Mouse (Mus musculus): ENCODE results near the gene Tssc4.

Tssc4 gene

DNA sequence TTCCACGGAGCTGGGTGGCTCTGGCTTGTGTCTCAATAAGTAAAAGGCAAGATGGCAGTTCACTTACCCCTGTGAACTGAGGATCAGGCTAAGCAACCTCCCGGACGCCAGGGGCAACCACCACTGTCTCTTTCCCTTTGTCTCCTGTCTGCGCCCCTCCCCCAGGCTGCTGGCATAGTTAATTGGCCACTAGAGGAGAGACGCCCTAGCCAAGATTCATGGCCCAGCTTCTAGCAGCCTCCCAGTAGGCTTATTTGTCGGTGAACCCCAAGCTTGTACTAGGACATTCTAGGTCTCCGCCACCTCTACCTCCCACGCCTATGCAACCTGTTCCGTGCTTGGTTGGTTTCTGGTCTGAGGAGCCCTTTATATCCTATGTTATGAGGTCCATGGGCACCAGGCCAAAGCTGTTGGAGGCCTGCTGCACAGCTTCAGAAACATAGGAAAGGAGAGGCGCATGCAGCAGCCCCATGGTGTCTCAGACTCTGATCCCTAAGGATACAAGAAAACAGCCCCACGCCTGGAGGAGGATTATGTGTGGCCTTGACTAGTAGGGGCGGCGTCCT is 650 bp upstream of the Tssc4 start:
- in situ Hi-C loops (cut with MboI, MseI): no loop called here

DNA sequence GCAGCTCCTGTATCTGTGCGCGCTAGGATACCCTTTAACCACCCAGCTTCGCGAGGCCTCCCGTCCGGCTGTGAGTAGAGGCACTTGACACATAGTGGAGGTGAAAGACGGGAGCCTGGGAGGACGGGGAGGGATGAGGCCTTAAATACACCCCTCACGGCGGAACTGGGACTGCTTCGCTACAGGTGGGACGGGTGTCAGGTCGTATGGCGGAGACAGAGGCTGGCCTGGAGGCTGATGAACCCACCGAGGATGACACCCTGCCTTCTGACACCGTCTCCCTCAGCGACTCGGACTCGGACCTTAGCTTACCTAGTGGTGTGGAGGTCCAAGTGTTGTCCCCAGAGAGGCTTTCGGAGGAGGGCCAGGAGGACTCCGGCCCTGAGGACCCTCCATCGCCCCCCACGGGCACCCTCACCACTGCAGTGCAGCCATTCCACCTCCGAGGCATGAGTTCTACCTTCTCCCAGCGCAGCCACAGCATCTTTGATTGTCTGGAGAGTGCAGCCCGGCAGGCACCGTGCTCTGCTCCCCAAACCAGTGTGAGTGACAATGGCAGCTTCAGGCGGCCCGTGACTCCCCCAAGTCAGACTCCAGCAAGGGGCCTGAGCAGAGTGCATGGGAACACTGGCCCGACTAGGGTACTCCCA is 827 bp downstream of the Tssc4 start:
- in situ Hi-C loops (cut with MboI, MseI): no loop called here

DNA sequence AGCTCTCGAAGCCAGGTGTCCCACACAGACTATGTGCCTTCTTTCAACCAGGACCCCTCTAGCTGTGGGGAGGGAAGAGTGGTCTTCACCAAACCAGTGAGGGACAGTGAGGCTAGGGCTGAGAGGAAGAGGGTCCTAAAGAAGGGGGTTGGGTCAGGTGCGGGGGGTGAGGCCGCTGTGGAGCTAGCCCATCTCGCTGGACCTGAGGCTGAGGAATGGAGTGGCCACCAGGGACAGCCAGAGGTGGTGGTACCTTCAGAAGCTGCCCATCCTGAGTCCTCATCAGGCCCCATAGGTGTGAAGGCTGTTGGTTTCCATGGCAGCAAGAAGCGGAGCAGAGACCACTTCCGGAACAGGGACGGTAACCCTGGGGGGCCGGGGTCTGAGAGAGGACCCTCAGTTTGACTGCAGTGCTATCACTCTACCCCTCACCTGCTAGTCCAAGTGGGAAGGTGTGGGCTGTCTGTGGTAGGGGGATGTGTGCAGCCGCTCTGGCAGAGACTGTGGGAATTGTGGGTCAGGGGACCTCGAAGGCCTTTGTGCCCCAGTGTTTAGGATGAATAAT is 1.5 kb downstream of the Tssc4 start:
- in situ Hi-C loops (cut with MboI, MseI): no loop called here

DNA sequence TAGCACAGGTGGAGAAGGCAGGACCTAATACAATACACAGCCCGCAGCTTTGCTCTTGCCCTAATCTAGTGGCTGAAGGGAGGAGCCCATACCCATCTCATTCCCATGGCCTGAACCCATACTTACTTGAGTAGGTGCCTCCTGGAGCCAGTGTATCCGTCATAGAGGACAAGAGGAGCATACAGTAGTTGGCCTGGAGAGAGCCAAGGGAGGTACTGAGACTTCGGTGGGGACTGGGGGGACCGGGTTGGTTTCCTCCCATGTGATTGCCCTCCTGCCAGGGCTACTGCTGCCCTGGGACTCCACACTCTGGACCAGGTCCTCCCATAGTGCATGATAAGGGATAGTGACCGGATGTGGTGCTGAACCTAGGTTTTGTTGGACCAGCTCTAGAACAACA is 3.6 kb downstream of the Tssc4 start:
- in situ Hi-C loops (cut with MboI, MseI): no loop called here

DNA sequence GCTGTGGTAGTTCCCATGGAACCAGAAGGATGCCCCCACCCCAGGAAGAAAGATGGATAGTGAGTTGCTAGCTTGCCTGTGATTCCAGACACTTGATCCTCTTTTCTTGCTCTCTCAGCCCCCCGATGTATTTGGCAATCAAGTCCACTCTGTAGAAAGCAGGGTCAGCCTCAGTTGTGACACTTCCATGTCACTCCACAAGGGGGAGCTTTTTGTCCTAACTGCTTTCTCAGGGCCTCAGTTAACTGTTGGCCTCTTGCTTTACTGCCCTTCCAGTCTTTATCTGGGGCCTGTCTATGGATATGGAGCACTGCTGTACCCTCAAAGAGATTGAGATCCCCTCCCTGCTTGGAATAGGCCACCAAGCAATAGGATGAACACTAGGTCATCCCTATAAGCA is 4.0 kb downstream of the Tssc4 start:
- in situ Hi-C loops (cut with MboI, MseI): no loop called here

DNA sequence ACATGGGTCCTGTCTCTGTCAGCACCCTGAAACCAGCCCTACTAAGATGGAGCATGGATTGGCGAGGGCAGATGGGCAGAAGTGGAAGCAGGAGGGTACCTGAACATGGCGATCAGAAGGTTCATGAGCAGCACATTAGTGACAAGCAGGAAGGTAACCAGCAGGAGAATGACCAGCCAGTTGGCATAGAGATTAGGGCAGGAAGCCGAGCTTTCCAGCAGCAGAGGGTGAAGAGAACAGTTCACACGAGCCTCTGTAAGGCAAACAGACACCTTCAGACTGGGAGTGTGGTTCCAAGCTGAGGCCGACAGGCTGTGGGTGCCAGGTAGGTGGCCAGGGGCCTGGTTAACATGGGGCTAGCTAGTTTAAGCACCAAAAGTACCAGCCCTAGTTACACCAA is 6.3 kb downstream of the Tssc4 start:
- in situ Hi-C loops (cut with MboI, MseI): no loop called here

DNA sequence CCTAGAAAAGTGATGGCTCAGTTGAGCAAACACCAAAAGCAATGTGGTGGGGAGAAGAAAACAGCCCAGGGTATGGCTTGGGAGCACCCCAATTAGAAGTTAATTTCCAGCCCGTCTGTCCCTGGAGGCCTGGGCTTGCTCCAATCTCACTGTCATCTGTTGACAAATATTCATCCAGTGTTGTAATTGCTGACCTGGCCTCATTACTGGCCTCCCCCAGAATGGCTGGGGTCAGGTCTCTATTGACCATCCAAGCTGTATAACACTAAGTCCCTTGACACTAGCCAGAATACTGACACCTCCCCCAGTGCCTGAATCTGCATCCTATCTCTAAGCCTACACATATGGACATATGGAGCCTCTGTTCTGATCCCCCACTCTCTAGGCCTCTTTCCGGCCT is 8.3 kb downstream of the Tssc4 start:
- in situ Hi-C loops (cut with MboI, MseI): no loop called here

DNA sequence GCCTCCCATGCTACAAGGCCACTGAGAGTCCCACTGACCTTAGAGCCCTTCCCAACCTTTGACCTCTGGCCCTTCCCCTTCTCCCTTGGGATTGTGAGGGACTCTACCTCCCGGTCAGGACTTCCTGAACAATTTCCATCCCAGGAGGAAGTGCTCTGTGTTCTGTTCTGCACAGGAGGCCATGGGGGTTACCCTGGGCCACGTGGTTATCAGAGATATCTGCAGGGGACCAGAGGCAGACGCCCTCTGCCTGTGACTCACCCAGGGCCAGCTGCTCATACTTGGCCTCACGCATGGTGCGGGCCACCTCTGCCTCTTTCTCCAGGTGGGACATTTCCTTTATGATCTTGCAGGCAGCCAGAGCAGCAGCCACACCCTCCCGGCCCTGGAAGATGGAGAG is 13.0 kb downstream of the Tssc4 start:
- in situ Hi-C loops (cut with MboI, MseI): no loop called here

DNA sequence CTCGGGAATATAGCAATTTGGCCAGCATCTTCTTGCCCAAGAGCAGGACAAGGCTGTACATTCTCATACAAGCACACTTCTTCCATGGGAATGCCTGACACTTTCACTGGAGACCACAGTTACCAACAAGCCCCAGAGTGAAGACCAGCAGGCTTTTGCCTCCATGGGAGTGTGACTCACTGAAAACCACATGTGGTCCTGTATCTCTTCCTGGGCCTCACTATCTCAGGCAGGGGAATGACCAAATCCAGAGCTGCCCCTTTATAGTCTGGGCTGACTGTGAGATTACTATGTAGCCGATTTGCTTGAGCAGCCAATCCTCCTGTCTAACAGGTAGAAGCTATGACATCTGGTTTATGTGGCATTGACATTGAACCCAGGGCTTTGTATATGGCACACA is 14.7 kb downstream of the Tssc4 start:
- in situ Hi-C loops (cut with MboI, MseI): no loop called here

DNA sequence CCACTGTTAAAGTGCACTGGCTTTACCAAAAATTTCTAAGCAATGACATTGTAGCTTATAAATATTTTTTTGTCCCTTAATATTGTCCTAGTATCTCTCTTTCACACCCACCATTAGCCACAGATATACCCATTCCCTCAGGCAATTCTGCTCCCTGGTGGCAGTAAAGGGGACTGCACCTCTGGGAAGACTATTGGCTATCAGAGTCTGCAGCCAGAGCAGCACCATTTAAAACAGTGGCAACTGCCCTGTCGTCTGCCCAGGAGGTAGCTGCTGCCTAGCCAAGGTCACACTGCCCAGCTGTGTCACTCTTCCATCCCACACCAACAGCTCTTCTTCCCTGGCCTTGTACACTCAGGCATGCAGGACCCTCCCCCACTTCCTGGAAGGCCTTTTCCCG is 17.3 kb downstream of the Tssc4 start:
- in situ Hi-C loops (cut with MboI, MseI): no loop called here

DNA sequence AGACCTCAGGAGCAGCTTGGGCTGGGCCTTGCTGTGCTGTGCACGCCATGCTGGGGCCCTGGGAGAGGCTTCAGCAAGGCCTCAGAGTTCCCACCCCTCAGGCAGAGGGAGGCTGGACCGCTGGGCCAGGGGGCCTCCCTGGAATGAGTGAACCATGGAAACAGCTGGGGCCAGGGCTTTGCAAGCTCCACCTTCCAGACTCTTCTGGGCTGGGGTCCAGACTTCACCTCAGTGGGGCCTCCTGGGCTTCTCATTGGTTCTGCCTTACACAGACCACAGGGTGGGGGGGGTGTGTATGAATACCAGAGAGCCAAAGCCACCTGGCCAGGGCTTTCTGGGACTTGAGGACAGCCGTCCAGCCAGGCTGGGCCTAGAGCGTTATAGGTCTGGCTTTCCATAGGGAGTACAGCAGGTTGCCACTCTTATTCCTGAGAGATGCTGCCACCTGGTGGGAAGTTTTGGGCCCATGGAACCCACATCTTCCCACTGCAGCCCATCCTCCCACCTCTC is 18.1 kb downstream of the Tssc4 start:
- in situ Hi-C loops (cut with MboI, MseI): no loop called here

DNA sequence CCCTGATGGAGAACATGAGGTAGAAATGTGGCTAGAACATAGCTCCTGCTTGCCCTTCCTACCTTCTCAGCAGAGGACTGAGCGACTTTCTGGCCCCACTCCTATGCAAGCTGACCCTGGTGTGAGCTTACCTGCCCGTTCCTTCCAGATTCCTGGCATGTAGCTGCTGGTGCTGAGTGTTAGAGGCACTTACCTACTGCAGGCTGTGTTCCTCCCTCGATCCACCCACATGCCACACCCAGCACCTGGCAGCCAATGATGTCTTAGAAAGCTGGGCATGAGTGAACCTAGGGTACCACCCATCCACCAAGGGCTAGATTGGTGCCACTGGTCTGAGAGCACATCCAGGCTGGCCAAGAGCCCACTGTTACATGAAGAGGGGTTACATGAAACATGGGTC is 24.8 kb downstream of the Tssc4 start:
- in situ Hi-C loops (cut with MboI, MseI): no loop called here

DNA sequence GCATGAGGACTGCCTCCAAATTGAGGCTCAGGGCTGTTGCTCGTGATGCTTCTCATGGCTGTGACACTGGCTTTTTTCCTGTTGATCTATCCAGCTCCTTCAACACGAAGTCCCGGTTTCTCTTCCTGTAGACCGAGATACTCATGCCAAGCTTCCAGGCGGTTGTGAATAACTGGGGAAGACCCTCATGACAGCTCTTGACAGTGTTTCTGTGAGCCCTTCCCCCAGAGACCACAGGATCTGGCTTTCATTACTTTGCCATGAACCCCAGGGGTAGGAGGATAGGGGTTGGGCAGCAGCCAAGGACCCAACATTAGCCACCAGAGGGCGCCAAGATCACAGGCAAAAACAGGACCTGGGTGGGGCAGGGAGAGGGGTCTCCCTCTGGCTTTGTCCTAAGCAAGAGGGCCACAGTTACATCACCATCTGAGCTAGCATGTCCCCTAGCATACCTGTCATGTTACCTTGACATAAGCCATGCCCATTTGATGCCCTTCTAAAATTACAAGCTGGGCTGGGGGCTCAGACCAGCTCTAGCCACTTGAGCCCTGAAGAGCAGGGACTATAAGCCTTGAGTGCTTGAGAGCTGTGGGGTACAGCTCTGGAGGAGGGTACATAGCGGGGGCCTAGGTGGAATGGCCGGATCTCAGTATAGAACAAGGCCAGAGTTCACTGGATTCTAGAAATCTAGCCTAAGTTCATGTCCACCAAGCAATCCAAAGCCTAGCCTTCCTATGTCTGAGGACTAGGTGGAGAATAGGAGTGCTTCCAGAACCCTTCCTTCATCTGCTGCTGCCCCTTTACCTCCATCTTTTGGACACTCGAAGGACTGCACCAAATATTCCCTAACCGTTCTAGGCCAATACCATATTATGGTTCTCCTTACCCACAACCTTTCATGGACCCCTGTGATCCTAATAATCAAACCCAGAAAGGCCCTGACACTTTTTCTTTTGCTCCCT is 25.8 kb downstream of the Tssc4 start, which contains the start of gene Trpm5:
TSS of gene Trpm5 (minus strand) at position 51 of the 962 bp plus-strand sequence.
- in situ Hi-C loops (cut with MboI, MseI): loop anchor here (5.0 kb wide), 1 partner anchor 208 kb away; no protein-coding TSS in a partner anchor

DNA sequence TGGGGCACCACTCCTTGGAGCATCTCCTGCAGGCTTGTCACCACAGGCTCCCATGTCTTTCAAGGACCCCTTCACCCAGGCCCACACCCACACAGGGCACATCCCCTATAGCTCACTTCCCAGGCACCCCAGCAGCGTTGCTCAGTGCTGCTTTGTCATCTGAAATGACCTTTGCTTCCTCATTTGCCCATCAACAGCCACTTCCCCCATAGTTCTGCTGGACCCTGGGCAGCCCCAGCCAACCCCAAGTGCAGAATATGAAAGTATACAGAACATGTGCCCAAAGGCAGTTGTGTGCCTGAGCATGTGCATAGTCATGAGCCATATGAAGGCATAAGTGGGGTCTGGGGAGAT is 26.5 kb downstream of the Tssc4 start:
- in situ Hi-C loops (cut with MboI, MseI): loop anchor here (5.0 kb wide), 1 partner anchor 208 kb away; no protein-coding TSS in a partner anchor

DNA sequence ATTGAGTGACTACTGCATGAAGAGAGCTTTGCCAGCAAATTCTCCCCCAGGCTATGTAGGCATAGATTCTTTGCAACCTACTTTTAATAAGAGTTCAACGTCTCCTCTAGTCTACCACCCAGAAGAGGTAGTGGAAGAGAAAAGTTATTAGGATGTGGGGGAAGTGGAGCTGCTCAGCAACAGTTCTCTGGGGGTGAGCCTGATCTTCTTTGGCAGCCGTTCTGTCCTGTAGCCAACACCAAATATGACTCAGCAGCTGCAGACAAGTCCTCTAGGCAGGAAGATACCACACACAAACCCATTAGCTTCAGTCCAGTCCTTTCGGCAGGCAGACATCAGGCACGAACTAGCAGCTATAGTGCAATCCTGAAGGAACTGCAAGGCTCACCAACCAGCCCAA is 31.7 kb downstream of the Tssc4 start:
- in situ Hi-C loops (cut with MboI, MseI): no loop called here

DNA sequence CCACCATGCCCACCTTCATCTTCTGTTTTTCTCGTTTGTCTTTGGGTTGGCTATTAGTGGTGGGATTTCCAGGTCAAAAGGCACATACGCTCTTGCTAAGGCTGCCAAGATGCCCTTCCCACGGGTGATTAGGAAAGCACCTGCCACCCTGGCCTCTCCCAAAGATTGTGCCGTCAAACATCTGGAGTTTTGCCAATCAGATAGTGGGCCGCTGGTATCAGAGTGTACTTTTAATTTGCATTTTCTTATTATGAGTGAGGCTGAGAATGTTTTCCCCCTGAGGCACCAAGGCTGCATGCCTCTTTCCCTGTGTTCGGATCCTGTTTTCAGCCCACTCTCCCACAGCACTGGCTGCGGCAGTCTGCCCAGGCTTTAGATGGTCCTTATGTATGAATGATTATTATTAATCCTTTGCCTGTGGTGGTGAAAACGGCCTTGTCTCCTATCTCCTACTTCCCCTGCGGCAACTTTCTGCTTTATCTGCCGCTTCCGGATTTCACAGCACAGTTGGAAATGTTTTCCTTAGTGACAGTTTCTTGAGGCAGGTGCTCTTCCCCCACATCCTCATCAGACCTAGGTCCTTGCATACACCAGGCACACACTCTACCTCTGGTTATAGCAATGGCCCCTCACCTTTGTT is 36.3 kb downstream of the Tssc4 start:
- in situ Hi-C loops (cut with MboI, MseI): no loop called here

DNA sequence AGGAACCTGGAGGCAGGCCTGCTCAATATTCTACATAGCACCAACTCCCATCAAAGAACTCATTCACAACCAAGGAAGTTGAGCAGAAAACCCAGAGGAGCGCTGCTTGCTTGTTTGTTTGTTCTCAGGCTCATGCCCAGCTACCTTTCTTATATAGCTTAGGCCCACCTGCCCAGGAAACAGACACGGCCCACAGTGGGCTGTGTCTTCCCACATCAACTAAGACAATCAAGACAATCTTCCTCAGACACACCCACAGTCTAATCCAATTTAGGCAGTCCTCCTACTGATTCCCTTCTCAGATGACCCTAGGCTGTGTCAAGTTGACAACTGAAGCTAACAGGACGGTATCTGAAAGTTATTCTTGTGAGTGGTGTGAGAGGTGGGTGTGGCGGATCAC is 37.0 kb downstream of the Tssc4 start, which contains the start of gene Kcnq1:
TSS of gene Kcnq1 (plus strand) at position 301 of the 400 bp plus-strand sequence.
- in situ Hi-C loops (cut with MboI, MseI): no loop called here

DNA sequence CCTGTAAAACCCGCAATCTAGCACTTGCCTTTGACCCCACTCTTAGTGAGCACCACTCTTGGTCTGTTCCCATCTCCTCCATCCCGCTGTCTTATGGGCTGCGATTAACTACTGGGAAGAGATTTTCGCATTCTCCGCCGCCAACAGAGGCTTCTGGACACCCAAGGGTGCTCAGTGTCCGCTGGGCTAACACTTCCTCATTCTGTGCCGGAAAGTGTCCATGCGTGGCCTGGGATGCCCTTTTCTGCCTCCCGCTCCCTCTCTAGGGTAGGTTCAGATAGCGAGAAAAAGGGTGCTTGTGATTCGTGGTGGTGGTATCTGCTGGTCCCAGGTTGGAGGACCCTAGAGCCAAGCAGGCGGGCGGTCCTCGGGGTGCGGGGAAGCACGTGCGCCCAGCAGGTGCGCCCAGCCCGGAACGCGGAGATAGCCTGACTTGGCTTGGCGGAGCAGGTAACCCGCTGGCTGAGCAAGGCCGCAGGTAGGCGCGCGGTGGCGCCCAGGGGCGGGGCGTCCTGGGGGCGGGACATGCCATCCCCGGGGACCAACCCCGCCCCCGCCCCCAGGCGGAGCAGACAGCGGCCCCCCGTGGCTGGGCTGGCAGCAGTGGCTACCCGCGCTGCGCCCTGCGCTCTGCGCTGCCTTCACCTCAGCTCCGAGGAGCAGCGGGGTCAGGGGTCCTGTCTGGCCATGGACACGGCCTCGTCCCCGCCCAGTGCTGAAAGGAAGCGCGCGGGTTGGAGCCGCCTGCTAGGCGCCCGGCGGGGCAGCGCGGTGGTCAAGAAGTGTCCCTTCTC is 37.8 kb downstream of the Tssc4 start:
- in situ Hi-C loops (cut with MboI, MseI): no loop called here

DNA sequence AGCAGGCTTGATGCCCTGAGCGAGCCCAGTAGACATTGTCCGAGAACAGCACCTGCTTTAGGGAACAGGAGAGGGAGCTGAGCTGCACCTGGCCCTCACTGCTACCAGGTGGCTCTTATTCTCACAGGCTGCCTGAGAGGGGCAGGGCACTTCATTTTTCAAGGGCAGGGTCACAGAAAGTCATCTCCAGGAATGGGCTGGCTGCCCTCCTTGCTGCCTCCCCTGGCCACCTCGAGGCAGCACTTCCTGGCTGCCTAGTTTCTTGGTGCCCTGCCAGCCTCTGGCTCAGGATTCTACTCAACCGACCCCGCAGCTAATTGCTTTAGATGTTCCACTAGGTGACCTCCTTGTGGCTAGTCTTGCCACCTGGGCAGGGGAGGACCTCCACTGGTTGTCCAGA is 39.2 kb downstream of the Tssc4 start:
- in situ Hi-C loops (cut with MboI, MseI): no loop called here

DNA sequence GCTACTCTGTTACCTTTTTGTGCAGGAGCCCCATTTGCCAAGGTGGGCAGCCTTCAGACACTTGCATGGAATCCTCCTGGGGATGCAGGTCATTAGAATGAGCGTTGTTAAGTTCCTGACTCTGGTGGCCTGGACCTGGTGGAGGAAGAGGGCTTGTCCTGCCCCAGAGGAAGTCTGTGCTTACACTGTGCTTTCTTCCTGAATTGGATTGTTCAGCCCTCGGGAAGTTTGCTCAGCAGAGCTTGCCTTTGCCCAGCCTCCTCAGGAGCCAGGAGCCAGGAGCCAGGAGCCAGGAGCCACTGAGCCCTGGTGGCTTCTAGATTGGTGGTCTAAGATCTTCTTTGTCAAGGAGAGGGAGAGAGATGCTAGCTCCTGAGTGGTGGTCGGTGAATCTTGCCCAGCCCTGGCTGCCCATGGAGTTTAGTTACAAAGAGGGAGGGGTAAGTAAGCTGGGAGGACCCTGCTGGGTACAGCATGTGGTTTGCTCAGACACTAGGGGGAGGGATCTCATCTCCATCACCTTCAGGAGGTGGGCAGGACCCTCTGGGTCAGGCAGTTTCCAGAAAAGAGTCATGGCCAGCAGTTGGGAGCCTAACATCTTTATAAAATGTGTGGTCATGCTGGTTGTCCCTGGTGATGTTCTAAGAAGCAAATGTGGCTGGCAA is 40.1 kb downstream of the Tssc4 start:
- in situ Hi-C loops (cut with MboI, MseI): no loop called here
